Mouse (Mus musculus) ZHBTc4 (cell line): ENCODE data around the gene Cd320.

ENCODE experiments used
- DNase-seq: peaks from one replicate; pipeline ENCODE4 v3.0.0-alpha.2; 2011; ENCODE audit warnings: low read depth, low spot score

Gene Cd320

DNA sequence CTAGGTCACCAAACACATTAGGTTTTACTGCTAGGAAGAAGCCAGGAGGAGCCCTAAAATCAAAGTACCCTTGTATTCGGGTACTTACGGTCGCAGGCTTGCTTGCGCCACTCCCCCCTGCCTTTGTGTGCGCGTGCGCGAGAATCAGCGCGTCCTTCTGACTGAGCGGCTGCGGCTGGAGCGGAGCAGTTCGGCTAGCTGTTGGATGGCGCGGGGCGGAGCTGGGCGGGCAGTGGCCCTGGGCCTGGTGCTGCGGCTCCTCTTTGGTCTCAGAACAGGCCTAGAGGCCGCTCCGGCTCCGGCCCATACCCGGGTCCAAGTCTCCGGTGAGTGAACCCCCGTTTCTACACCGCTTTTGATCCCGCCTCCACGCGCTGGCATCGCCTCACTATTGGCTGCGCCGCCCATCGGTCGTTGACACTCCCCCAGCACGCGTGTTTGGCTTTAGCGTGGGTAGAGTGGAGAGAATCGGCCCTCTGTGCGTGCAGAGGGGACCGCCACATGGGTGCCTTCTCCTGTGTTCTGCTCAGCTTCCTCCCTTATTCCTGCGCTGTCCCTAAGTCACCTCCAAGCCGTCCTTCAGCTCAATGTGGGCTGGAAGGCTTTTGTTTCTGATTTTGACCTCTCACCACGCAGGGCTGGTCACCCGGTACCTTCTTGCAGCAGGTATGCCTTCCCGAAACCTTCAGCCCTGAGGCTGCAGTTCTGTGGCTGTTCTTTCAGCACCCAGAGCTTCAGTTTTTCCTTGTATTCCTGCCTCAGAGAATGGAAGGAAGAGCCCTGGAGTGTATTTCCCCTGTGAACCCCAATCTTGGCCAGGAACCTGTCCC is at the start of gene Cd320:
TSS of gene Cd320 (plus strand) at position 126 of the 830 bp plus-strand sequence.
- peak; percentile 96 for DNase-seq

DNA sequence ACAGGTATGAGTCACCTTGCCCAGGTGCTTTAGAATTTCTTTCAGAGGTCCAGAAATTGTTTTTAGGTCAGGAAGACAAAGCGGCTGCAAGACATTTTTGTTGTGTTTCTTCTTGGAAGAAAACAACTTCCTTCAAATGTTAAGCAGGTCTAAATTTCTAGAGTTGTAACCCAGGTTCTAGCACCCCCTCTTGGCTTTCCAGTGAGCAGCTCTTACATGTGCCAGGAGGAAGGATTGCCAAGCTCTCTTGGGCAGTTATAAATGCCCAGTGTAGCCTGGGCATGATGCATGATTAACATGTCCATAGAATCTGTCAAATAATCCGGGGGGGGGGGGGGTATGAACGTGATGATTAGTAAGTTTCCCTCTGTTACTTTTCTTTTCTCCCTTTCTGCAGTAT is 44.6 kb upstream of the Cd320 start:
- DNase-seq, result no peak

DNA sequence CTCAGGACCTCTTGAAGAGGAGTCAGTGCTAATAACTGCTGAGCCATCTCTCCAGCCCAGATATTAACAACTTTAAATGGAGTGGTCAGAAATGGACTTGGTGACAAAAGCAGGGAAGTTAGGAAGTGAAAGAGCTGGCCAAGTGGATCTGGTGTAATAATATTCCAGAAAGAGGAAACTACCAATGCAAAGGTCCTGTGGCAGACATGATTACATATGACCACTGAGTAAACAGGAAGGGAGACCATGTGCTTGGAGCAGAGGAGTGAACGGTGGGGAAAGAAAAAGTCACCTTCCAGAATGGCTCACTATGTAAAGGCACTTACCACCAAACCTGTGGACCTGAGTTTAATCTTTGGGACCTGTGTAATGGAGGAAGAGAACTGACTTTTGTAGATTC is 43.6 kb upstream of the Cd320 start:
- DNase-seq, result no peak

DNA sequence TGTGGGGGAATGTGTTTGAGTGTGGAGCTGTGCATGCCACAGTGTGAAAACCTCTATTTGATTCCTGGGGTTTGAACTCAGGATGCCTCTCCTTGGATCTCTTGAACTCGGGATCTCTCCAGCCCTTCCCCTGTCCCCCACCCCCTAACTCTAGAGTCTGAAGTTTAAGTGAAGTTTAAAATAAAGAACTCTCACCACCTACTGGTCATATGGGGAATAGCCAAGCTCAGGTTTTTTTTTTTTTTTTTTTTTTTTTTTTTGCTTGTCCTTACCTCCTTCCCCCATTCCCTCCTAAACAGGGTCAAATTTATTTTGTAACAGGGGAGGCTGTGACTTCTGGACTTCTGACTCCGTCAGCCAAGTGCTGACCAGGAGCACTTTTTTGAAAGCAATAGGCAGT is 40.7 kb upstream of the Cd320 start:
- peak; percentile 72 for DNase-seq

DNA sequence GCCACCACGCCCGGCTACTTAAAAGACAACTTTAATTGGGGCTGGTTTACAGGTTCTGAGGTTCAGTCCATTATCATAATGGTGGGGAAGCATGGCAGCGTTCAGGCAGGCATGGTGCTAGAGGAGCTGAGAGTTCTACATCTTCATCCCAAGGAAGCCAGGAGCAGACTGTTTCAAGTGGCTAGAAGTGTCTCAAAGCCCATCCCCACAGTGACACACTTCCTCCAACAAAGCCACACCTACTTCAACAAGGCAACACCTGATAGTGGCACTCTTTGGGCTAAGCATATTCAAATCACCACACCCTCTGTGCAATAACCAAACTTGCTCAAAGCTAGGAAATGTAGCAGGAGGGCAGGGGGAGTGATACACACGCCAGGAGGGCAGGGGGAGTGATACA is 38.7 kb upstream of the Cd320 start:
- DNase-seq, result peak; percentile 67

DNA sequence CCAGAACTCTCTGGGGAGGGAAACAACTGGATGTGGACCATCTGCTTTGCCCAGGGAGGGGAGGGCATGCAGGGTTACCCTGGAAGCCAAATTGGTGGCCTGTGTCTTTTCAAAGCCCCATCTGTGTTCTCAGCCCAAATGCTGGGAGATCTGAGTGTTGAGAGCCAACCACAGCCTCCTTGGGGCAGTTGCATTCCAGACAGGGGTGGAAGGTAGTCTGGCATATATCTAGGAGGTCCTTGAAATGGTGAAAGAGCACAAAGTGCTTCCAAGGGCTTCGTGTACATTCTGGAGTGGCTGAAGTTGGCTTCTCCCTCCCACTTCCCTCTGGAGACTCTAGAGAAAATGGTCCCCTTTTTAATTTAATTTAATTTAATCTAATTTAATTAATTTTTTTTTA is 38.1 kb upstream of the Cd320 start:
- peak; percentile 30 for DNase-seq

DNA sequence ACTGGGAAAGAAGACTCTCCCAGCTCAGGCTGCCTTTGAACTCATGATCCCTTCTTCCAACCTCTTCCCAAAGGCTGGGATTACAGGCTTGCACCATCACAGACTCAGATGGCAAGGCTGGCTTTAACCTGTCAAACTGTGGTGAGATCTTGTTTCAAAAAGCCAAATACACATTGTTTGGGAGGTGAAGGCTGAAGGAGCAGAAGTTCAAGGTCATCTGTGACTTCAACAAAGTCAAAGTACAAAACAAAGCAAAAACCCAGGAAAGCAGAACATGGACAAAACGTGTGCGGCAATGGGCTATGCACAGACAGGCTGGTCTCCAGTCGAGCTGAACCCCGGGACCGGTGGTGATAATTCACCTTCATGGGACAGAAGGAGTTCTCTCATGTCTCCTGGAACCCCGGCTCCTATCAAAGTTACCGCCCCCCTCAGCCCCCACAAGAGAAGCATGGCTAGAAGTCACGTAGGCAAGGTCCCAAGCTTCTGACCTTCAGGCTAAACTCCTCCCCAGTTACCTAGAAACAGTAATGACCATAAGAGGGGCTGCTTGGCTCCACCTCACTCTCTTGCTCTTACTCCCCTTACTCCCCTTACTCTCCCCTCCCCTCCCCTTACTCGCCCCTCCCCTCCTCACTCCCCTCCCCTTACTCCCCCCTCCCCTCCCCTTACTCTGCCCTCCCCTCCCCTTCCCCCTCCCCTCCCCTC is 35.6 kb upstream of the Cd320 start:
- DNase-seq, result peak; percentile 89

DNA sequence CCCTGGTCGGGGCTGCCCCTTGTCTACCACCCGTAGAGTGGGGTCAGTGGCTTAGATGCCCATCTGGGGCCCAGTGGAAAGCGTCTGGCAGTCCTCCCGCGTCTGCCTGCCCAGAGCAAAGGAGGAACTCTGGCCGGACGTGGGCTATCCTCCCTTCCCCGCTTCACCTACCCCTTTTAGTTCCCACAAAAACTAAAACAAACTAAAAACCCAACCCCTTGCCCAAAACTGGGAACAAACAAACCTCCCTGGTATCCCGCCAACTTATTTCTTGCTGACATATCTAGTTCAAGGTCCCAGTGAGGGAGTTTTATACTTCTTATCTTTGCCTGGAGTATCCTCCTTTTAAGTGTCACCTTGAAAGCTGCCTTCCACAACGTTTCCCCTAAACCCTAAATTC is 34.7 kb upstream of the Cd320 start:
- no peak for DNase-seq

DNA sequence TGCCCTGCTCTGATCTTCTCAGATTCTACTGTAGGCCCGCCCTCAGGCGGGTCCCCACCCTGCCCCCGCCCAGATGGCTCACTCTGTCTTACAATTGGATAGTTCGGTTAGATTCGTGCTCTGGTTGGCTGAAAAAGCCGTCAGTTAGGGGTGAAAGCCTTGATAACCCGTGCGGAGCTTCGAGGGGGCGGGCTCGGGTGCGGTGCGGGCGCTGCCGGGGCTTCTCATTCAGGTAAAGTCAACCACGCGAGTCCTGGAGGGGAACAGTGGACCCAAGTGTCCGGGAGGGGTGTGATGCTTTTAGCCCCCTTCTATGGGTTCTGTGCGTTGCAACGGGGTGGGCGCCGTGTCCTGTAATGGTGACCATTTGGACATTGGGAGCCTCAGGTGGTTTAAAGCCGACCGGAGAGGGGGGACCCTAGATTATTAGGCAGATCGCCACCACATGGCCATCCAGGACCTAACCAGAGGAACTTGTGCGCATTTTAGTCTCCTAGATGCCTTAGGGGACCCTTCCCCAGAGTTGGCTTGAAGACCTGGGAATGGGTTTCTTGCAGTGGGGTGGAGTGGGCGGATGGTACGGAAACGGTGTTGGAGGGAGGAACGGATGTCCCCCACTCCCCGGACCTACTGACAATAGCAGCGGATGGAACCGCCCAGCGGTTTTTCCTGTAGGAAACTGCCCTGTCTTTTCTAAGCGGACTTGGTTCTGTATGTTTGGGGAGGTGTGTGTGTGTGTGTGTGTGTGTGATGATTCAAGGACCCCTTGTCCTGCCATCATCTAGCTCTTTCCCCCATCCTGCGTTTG is 32.4 kb upstream of the Cd320 start, which contains the start of gene Kank3:
TSS of gene Kank3 (plus strand) at position 186 of the 808 bp plus-strand sequence.
- DNase-seq, result peak; percentile 99

DNA sequence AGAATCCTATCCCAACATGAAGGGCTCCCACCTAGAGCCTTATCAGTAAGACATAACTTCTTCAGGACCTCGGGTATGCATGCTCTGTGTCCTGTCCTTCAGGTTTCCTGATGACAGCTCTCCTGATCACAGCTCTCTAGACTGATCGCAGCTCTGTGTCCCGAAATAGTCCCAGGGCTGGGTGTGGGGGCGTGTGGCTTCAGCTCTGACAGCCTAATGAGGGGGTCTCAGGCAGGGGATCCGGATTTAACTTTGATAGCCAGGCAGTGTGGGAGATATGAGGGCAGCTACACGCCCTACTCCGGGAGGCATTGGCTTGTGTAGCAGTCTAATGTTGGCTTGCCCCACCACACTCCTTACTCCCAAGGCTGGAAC is 31.8 kb upstream of the Cd320 start:
- DNase-seq, result no peak

DNA sequence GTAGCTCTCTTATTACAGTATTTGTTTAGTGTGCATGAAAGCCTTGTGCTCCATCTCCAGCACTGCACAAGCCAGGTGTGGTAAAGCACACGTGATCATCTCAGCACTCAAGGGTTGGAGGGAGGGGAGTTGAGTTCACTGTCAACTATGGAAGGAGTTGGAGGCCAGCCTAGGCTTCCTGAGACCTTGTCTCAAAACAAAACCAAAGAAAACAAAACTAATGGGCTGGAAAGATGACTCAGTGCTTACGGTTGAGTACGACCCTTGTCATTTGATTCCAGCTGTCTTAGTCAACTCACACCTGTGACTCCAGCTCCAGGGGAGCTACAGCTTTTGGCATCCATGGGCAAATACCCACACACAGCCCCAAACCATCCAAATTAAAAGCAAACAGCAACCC is 30.4 kb upstream of the Cd320 start:
- DNase-seq, result no peak

DNA sequence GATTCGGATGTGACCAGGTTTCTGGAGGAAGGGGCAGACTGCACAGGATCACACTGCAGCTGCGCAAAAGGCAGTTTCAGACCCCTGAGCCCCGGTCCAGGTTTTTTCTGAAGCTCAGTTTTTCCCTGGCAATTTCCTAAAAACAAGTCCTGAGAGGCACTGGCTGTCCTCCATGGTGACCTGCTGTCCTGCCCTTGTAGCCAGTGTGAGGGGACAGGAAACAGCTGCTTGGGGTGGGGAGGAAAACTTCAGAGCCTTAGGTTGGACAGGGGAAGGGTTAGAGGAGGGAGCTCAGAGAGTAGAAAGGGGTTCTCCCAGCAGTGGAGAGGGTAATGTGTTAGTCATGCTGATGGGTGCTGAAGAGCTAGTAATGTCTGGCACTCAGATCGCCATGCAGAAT is 29.9 kb upstream of the Cd320 start:
- no peak for DNase-seq

DNA sequence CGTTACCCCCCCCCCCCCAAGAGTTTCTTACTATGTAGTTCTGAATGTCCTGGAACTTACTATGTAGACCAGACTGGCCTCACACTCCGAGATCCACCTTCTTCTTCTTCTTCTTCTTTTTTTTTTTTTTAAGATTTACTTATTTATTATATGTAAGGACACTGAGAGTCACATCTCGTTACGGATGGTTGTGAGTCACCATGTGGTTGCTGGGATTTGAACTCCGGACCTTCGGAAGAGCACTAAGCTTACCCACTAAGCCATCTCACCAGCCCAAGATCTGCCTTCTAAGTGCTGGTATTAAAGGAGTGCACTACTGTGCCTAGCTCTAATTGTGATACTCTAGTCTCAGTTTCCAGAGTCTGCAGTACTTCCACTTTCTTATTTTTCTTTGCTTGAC is 27.5 kb upstream of the Cd320 start:
- DNase-seq, result no peak

DNA sequence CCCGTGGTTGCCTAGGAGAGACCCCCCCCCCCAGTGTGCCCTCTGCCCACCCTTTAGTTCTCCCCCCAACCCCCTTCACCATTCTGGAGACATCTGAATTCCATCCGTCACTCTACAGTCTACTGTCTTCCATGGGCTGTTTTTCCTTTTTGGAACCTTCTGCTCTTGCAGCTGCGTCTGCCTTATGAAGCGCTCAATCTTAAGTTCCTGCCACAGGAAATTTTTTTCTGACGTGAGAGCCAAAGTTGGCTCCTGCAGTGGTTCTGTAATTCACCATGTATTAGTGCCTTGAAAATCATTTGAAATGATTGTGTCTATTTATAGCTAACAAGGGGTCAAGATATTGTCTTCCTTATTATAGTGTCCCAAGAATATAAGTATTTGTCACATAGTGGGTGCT is 26.3 kb upstream of the Cd320 start:
- no peak for DNase-seq

DNA sequence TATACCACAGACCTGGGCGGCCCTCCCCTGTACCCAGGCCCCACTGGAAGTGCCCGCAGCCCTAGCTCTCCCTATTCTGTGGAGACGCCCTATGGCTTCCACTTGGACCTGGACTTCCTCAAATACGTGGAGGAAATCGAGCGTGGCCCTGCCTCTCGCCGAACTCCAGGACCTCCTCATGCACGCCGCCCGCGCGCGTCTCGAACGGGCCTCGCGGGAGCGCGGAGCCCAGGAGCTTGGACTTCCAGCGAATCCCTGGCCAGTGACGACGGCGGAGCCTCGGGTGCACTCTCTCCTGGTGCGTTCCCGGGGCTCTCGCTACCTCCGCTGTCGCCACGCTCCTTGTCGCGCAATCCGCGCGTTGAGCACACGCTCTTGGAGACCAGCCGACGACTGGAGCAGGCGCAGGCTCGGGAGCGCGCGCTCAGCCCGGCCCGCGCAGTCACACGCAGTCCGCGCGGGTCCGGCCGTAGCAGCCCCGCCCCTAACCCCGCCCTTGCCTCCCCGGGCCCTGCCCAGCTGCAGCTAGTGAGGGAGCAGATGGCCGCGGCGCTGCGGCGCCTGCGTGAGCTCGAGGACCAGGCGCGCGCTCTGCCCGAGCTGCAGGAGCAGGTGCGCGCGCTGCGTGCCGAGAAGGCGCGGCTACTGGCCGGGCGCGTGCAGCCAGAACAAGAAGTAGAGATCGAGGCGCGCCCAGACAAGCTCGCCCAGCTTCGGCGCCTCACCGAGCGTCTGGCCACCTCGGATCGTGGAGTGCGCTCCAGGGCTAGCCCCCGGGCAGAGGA is 25.5 kb upstream of the Cd320 start:
- peak; percentile 100 for DNase-seq

DNA sequence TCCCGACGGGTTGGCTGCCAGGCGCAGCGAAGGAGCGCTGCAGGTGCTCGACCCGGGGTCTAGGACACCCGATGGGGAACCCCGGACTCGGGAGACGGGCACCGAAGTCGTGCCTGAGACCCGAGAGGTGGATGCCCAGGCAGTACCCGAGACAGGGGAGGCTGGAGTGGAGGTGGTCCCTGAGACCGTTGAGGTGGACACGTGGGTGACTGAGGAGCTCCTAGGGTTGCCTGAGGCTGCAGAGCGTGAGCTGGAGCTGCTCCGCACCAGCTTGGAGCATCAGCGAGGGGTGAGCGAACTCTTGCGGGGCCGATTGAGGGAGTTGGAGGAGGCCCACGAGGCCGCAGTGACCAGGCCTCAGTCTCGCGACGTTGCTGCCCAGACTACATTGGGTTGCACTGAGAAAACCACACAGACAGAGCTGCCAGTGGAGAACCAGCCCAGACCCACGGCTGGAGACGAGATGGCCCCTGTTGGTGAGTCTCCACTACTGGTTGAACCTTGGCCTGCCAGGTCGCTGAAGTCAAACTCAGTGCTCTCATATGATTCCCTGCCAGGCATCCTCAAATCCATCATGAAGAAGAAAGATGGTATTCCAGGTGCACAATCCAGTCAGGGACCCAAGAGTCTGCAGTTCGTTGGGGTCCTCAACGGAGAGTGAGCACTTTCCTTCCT is 24.8 kb upstream of the Cd320 start:
- DNase-seq, result no peak

DNA sequence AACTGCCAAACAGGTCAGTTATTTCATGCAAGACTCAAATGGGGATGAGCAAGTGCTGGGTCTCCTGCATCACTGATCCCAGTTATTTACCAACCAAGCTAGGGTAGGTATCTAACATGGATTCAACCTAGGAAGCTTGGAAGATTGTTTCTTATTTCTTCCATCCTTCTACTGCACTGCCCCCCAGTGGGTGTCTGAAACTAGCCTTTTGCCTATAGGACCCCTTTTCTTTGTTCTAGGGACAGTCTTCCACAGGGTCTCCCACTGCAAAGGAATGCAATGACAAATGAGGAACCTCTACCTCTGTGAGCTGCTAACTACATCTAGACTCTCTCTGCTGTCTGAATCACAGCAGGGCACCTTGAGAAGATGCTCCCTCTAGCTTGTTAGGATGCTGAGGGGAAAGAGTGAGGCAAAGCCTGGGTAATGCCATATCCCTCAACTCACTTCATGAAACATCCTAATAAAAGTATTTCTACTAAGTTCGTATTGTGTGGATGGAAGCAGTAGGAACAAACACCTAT is 20.4 kb upstream of the Cd320 start:
- DNase-seq, result peak; percentile 48

DNA sequence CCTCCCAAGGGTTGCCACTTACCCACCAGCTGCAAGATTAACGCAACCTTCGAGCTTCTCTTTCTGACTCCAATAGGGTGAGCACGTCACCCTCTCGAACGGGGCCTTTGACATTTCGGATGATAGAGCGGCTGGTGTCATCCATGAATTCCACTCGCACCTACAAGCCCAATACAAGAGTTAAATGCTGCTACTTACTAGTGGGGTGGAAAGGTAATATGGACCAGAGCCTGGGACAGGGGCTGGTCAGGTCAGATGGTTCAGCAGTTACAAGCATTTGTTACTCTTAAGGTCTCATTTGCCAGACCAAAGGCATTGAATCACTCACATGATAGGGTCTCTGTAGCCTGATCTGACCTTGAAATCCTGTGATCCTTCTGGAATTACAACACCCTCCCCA is 19.7 kb upstream of the Cd320 start:
- DNase-seq, result peak; percentile 39

DNA sequence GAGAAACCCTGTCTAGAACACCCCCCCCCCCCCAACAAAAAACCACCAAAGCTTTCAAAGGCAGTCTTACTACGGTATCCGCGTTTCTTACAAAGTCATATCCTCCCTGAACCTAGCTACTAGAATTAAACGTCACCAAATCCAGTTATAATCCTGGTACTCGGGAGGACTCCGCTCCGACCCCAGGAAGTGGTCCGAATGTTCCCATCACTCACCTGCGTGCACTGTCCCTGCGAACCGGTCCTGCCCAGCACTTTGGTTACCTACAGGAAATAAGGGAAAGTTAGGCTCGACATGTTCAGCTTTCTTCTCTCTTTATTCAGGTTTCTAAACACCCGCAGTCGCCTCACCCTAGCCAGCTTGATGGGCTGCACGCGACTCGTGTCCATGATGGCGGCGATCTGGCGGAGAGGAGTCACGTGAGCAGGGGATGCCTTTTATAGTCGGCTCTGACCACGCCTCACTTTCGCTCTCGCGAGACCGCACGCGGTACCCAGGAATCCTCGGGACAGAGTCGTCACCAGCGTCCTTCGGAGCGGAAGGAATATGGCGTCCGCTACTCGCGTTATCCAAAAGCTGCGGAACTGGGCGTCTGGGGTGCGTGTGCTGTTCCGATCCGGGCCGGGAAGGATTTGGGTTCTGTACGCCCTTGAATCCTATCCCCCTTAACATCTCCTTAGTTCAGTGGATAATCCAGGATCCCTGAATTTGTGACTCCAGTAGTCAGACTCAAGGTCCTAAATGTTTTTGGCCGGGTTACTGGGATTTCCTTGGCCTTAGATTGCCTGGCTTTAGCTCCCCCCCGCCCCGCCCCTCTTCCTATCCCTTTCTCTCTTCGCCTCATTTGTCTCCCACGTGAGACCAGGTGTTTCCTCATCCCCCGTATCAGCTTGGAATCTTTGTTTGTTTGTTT is 18.6 kb upstream of the Cd320 start, which contains the start of the genes Rps28 and Ndufa7:
TSS of gene Rps28 (minus strand) at position 479 of the 913 bp plus-strand sequence.
TSS of gene Ndufa7 (plus strand) at position 489 of the 913 bp plus-strand sequence.
- DNase-seq, result peak; percentile 97
